In the genomic region with DNA sequence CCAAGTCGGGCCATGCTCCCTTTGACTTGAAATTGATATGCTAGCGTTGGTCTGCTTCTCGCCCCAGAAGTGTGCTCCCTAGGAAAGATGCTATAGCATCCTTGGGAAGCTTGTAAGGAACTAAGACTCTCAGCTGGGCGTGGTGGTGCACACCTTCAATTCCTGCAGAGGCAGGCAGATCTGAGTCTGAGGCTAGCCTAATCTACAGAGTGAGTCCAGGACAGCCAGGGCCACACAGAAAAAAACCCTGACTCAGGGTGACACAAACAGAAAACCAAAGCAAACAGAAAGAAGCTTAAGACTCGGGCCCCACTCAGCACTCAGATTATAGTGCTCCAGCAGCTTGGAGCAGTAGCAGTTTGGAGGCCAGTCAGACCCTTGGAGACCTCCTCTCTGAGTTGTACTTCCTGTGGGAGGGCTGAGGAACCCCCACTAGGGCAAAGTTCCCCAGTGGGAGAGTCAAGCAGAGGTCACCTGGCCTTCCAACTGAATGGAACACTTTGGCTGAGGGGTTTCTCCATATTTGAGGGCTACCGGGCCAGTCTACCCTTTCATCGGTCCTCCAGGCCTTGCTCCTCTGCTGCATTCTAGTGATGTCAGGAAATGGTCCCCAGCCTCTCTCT, we compare ENCODE assay signal across 9 mouse cellular contexts. TPM values are rescaled to one million over a fixed set of nuclear protein-coding genes. Genes with fewer than 3 reads are reported as not detected.
A peak's percentile ranks its signal among the peaks of the same experiment; 100 is the strongest.
DNase-seq lines count a peak whose midpoint lies in the region; ATAC-seq and TF ChIP-seq lines count a peak whose summit lies in the region.
"Had no signal": no experiment of that assay in that cellular context is flagged by ENCODE, and none has a peak within 500 bp of the region (broad histone marks: within the 10 kb centered on the region; RNA-seq: fewer than 3 reads in every experiment).

No protein-coding gene starts in this region.

- no peaks in the 10 kb centered on the region for H3K27me3 ChIP-seq in lung, postnatal 0 days (replicated peaks; ENCODE audit: insufficient read depth, low read length)
- no peaks in the 10 kb centered on the region for H3K27me3 ChIP-seq in intestine, embryonic 16.5 days (replicated peaks; ENCODE audit: control insufficient read depth, insufficient read depth, low read length)

- no peak for TF ChIP-seq EP300 in lung, postnatal 0 days (IDR thresholded peaks at IDR 0.05)

- no peak for ATAC-seq in lung, postnatal 0 days
- ATAC-seq in intestine, embryonic 16.5 days, result no peak

- no peak overlapping the region for H3K9ac ChIP-seq in lung, postnatal 0 days (replicated peaks; ENCODE audit: low read depth)
- 0 out of 2 replicates have a peak overlapping the region, but pooled peaks have one; percentile 77 for H3K9ac ChIP-seq in intestine, embryonic 16.5 days (ENCODE audit: low read depth, low read length)

- peaks cover 13% of the 10 kb centered on the region for H3K4me1 ChIP-seq in lung, postnatal 0 days (ENCODE audit: insufficient read depth, low read depth, low read length)
- H3K4me1 ChIP-seq in intestine, embryonic 16.5 days (ENCODE audit: control insufficient read depth, insufficient read depth, low read length), result peaks cover 21% of the 10 kb centered on the region

- H3K9me3 ChIP-seq in lung, postnatal 0 days (ENCODE audit: low read length), result no peaks in the 10 kb centered on the region
- H3K9me3 ChIP-seq in intestine, embryonic 16.5 days (ENCODE audit: control insufficient read depth, low read length), result no peaks in the 10 kb centered on the region

- DNase-seq in cerebellum, adult 11-12 months, result peak; percentile 48
- no peak for DNase-seq in cerebellum, adult 11 months
- no peak for DNase-seq in lung, postnatal 0 days (ENCODE audit: low spot score)
- no peak for DNase-seq in lung, postnatal 4 days
- peak; percentile 48 for DNase-seq in naive thymus-derived CD4-positive, alpha-beta T cell, adult 2 months (ENCODE audit: low read depth)
- DNase-seq in cerebellum, postnatal 36 days, result no peak
- DNase-seq in right cerebral cortex, postnatal 10 days (ENCODE audit: low spot score in 2 of 2), result no peak
- DNase-seq: adrenal gland, postnatal 25 days had no signal

- no peak overlapping the region for H3K27ac ChIP-seq in lung, postnatal 0 days (ENCODE audit: low read length)
- no peak overlapping the region for H3K27ac ChIP-seq in intestine, embryonic 16.5 days (ENCODE audit: low read length)

- H3K36me3 ChIP-seq in lung, postnatal 0 days (ENCODE audit: insufficient read depth, low read length), result no peaks in the 10 kb centered on the region
- H3K36me3 ChIP-seq in intestine, embryonic 16.5 days (ENCODE audit: control insufficient read depth, insufficient read depth, low read length), result no peaks in the 10 kb centered on the region

- no peak overlapping the region for H3K4me3 ChIP-seq in lung, postnatal 0 days (ENCODE audit: low read depth, low read length)
- H3K4me3 ChIP-seq in intestine, embryonic 16.5 days (ENCODE audit: low read length), result peak overlapping the region; percentile 78

- TF ChIP-seq CTCF in lung, postnatal 0 days (IDR thresholded peaks at IDR 0.05), result no peak

- peak overlapping the region; percentile 23; the same call in 1 of the 2 replicates for H3K4me2 ChIP-seq in lung, postnatal 0 days (replicated peaks; ENCODE audit: low read depth, low read length)
- H3K4me2 ChIP-seq in intestine, embryonic 16.5 days (ENCODE audit: low read depth, low read length), result peak overlapping the region; percentile 99

- WGBS in lung, postnatal 0 days, result 76% methylated on average over 7 of the region's 7 CpGs
- WGBS in intestine, embryonic 16.5 days, result 68% methylated on average over 7 of the region's 7 CpGs

RNA-seq across cellular contexts. Expression of a gene that starts 1.5 kb away (rescaled TPM):
- 1.9 and 2.4 TPM in 2 replicates for polyA plus RNA-seq in lung, postnatal 0 days (2015; fragmentation: Nextera tagmentation; extraction: Ambion mirVana)
- polyA plus RNA-seq in intestine, embryonic 16.5 days (2015; fragmentation: Nextera tagmentation; extraction: Ambion mirVana), result 5.2 and 5.7 TPM in 2 replicates

RNA-seq across cellular contexts. Expression of a gene that starts 2.7 kb away (rescaled TPM):
- 0.18 and 0.30 TPM in 2 replicates for polyA plus RNA-seq in lung, postnatal 0 days (2015; fragmentation: Nextera tagmentation; extraction: Ambion mirVana)
- 0.65 and 0.77 TPM in 2 replicates for polyA plus RNA-seq in intestine, embryonic 16.5 days (2015; fragmentation: Nextera tagmentation; extraction: Ambion mirVana)

Comparison
In these comparisons a context has a peak if more than half of its experiments do, and no peak if none do; other contexts are left out.
1. DNase-seq: peak in cerebellum, adult 11-12 months (single experiment) and naive thymus-derived CD4-positive, alpha-beta T cell, adult 2 months (single experiment); none in cerebellum, adult 11 months (single experiment), lung, postnatal 0 days (single experiment), lung, postnatal 4 days (0 of 2), cerebellum, postnatal 36 days (0 of 2) and right cerebral cortex, postnatal 10 days (0 of 2).